Mouse (Mus musculus) myocyte (in vitro differentiated cells): ENCODE measurements at regions not wholly inside any gene's neighbourhood (a gene's known extent, or its start where the extent isn't known, plus 50 kb on each side); places are given as distances from the start of the nearest gene placed in this dataset.
A peak's percentile ranks its signal among the peaks of the same experiment; 100 is the strongest.

Source experiments
- H3K27me3 ChIP-seq: one replicate; pipeline ENCODE4 v1.6.1; 2011; ENCODE audit not compliant: control insufficient read depth, insufficient read depth, insufficient read length
- H3K36me3 ChIP-seq: one replicate; pipeline ENCODE4 v1.6.1; 2011; ENCODE audit not compliant: control insufficient read depth, insufficient read depth
- H3K4me2 ChIP-seq: one replicate; pipeline ENCODE4 v1.6.1; 2011; ENCODE audit warnings: low read depth, control low read depth
- H3K4me3 ChIP-seq: one replicate; pipeline ENCODE4 v1.5.1; 2011; ENCODE audit warnings: mild to moderate bottlenecking, control low read depth, moderate library complexity
- H3K79me2 ChIP-seq: one replicate; pipeline ENCODE4 v1.6.1; 2011; ENCODE audit not compliant: control insufficient read depth, insufficient read depth
- H3ac ChIP-seq: one replicate; pipeline ENCODE4 v1.6.1; 2011; ENCODE audit not compliant: control insufficient read depth, insufficient read length
- CEBPB ChIP-seq: IDR thresholded peaks from 2 replicates; pipeline ENCODE4 v1.6.1; 2011; ENCODE audit warnings: mild to moderate bottlenecking, moderate library complexity; ENCODE audit not compliant: poor library complexity, insufficient read depth, severe bottlenecking
- E2F4 ChIP-seq: IDR thresholded peaks from one replicate; pipeline ENCODE4 v1.6.1; 2011; ENCODE audit warnings: mild to moderate bottlenecking, control low read depth, moderate library complexity; ENCODE audit not compliant: insufficient read depth
- MAX ChIP-seq: IDR thresholded peaks from one replicate; pipeline ENCODE4 v1.6.1; 2011; ENCODE audit warnings: low read depth, mild to moderate bottlenecking, control low read depth
- MYOD1 ChIP-seq, 3 experiments: IDR thresholded peaks; one replicate each; pipeline ENCODE4 v1.6.1; 2011; ENCODE audit warnings: control low read depth in 2 of 3, low read depth in 2 of 3, mild to moderate bottlenecking in 2 of 3, moderate library complexity in 1 of 3; ENCODE audit not compliant: insufficient read length in 2 of 3, control insufficient read depth in 1 of 3
- MYOG ChIP-seq, 3 experiments: IDR thresholded peaks; one replicate each; pipeline ENCODE4 v1.6.1; 2011; ENCODE audit warnings: control low read depth in 2 of 3, low read depth in 2 of 3, mild to moderate bottlenecking in 2 of 3; ENCODE audit not compliant: insufficient read length in 2 of 3, control insufficient read depth in 1 of 3, insufficient read depth in 1 of 3
- POLR2A ChIP-seq: IDR thresholded peaks from one replicate; pipeline ENCODE4 v1.6.1; 2011; ENCODE audit warnings: low read depth, mild to moderate bottlenecking, control low read depth, moderate library complexity; ENCODE audit not compliant: insufficient read length
- POLR2AphosphoS2 ChIP-seq: IDR thresholded peaks from one replicate; pipeline ENCODE4 v1.6.1; 2011; ENCODE audit warnings: low read depth, control low read depth; ENCODE audit not compliant: insufficient read length
- REST ChIP-seq: IDR thresholded peaks from one replicate; pipeline ENCODE4 v1.6.1; 2011; ENCODE audit warnings: mild to moderate bottlenecking, control low read depth, moderate library complexity; ENCODE audit not compliant: insufficient read depth, insufficient read length
- SRF ChIP-seq: IDR thresholded peaks from one replicate; pipeline ENCODE4 v1.6.1; 2011; ENCODE audit warnings: low read depth; ENCODE audit not compliant: control insufficient read depth, insufficient read length
- TCF12 ChIP-seq: IDR thresholded peaks from one replicate; pipeline ENCODE4 v1.6.1; 2011; ENCODE audit warnings: mild to moderate bottlenecking, control low read depth; ENCODE audit not compliant: poor library complexity, insufficient read depth, severe bottlenecking
- TCF3 ChIP-seq: IDR thresholded peaks from one replicate; pipeline ENCODE4 v1.6.1; 2011; ENCODE audit warnings: low read depth, control low read depth; ENCODE audit not compliant: insufficient read length
- USF1 ChIP-seq: IDR thresholded peaks from one replicate; pipeline ENCODE4 v1.6.1; 2011; ENCODE audit warnings: low read depth, mild to moderate bottlenecking, control low read depth, moderate library complexity

DNA sequence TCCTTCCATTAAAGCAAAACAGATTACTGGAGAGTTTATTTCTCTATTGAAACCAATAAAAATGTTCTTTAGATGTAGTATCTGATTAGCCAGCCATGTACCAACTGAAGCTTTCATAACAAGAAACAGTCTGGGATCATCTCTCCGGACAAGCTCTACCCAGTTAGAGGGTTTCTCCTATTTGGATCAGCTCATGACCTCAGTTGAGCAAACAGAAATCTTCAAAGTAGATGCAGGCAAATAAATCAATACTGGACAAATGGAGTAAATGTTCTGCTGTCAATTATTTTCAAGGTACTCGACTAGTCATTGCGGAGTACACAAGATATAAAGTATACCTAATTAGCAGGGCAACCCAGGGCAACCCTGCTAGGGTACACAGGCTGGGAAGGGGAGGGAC is 67.4 kb downstream of the Avpr1a start:
- Histone ChIP-seq H3ac (no peak overlapping the region), H3K4me2 (no peak overlapping the region), H3K4me3 (no peak overlapping the region), H3K36me3 (no peaks in the 10 kb centered on the region), H3K79me2 (no peaks in the 10 kb centered on the region), H3K27me3 (no peaks in the 10 kb centered on the region)
- TF ChIP-seq E2F4 = no peak
- TF ChIP-seq MYOG (IDR thresholded peaks at IDR 0.05; ENCODE audit: control insufficient read depth in 1 of 3, insufficient read depth in 1 of 3, insufficient read length in 2 of 3, low read depth in 2 of 3) = no peak
- no peak for TF ChIP-seq POLR2AphosphoS2
- TF ChIP-seq SRF = no peak
- TF ChIP-seq REST = no peak
- no peak for TF ChIP-seq USF1
- TF ChIP-seq POLR2A = no peak
- TF ChIP-seq TCF12 = no peak
- no peak for TF ChIP-seq MAX
- no peak for TF ChIP-seq MYOD1 (IDR thresholded peaks at IDR 0.05; ENCODE audit: control insufficient read depth in 1 of 3, insufficient read length in 2 of 3, low read depth in 2 of 3)
- TF ChIP-seq TCF3 = no peak
- no peak for TF ChIP-seq CEBPB

DNA sequence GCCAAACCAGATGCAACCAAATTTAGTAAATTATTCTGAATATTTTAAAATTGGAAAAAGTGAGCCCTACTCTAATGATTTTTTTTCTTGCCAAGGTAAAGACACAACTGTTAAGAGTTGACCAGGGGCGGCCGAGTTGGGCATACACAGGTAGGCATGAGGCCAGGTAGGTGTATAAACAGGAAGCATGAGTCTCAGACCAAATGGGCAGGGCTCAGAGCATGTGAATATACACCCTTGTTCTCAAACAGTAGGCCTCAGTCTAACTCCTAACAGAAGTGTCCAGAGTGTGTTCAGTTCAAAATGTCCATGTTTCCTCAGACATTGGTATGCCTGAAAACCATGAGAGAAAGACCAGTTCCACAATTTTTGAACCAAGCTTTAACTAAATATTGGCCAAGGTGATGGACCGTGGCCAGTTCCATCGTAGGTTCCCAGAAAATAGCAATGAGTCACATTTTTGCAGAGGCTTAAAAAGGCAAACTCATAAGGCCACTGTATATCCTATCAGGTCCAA is 71.0 kb downstream of the Avpr1a start:
- H3K4me3 ChIP-seq = no peak overlapping the region
- no peak overlapping the region for H3ac ChIP-seq
- no peaks in the 10 kb centered on the region for H3K27me3 ChIP-seq
- TF ChIP-seq CEBPB = no peak
- no peak for TF ChIP-seq SRF
- TF ChIP-seq POLR2A = no peak
- TF ChIP-seq REST = no peak
- TF ChIP-seq USF1 = no peak
- no peak for TF ChIP-seq POLR2AphosphoS2
- no peak for TF ChIP-seq TCF12
- no peak for TF ChIP-seq E2F4
- TF ChIP-seq MYOD1 (IDR thresholded peaks at IDR 0.05; ENCODE audit: control insufficient read depth in 1 of 3, insufficient read length in 2 of 3, low read depth in 2 of 3) = no peak
- no peak for TF ChIP-seq MAX
- TF ChIP-seq MYOG (IDR thresholded peaks at IDR 0.05; ENCODE audit: control insufficient read depth in 1 of 3, insufficient read depth in 1 of 3, insufficient read length in 2 of 3, low read depth in 2 of 3) = no peak
- no peak for TF ChIP-seq TCF3
- H3K79me2 ChIP-seq = no peaks in the 10 kb centered on the region
- H3K36me3 ChIP-seq = no peaks in the 10 kb centered on the region
- H3K4me2 ChIP-seq = no peak overlapping the region

DNA sequence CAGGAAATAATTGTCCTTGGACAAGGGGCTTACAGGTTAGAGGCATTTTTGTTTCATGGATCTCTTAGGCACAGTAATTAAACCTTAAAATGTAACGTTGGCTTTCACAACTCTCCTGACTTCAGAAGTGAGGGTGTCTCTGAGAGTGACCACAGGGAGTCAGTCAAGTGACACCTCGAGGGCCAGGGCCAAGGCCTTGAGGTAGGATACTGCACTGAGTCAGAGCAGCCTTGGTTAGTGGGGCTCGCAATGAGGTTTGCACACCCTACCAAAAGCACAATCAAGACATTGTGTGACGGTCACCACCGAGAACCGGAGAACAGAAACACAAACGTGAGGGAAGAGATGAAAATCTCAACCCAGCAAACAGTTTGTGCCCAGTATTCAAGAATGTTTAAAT is 71.7 kb downstream of the Avpr1a start:
- Histone ChIP-seq H3K4me3 (no peak overlapping the region), H3ac (no peak overlapping the region), H3K79me2 (no peaks in the 10 kb centered on the region), H3K36me3 (no peaks in the 10 kb centered on the region), H3K4me2 (no peak overlapping the region), H3K27me3 (no peaks in the 10 kb centered on the region)
- TF ChIP-seq CEBPB (no peak), TCF3 (no peak), E2F4 (no peak), MYOG (IDR thresholded peaks at IDR 0.05; ENCODE audit: control insufficient read depth in 1 of 3, insufficient read depth in 1 of 3, insufficient read length in 2 of 3, low read depth in 2 of 3) (no peak), POLR2A (no peak), SRF (no peak), MAX (no peak), TCF12 (no peak), POLR2AphosphoS2 (no peak), REST (no peak), MYOD1 (IDR thresholded peaks at IDR 0.05; ENCODE audit: control insufficient read depth in 1 of 3, insufficient read length in 2 of 3, low read depth in 2 of 3) (no peak), USF1 (no peak)

DNA sequence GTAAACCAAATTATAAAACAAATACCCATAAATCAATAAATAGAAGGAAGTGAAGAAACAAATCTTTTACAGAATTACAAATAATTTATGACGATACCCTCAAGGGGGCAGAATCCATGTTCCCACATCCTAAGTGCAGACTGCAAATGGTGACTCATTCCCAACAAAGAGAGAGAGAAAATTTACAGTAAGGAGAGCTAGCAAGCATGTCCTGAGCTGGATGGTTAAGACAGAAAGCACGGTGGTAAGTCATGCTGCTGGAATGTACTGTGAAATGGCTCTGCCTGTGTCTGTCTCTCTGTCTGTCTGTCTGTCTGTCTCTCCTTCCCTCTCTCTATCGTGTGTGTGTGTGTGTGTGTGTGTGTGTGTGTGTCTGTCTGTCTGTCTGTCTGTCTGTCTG is 74.3 kb downstream of the Avpr1a start:
- Histone ChIP-seq H3ac (no peak overlapping the region), H3K4me2 (peak overlapping the region; percentile 18), H3K79me2 (no peaks in the 10 kb centered on the region), H3K27me3 (no peaks in the 10 kb centered on the region), H3K4me3 (no peak overlapping the region), H3K36me3 (no peaks in the 10 kb centered on the region)
- TF ChIP-seq POLR2AphosphoS2 (no peak), MYOD1 (IDR thresholded peaks at IDR 0.05; ENCODE audit: control insufficient read depth in 1 of 3, insufficient read length in 2 of 3, low read depth in 2 of 3) (no peak), E2F4 (no peak), TCF12 (no peak), CEBPB (no peak), USF1 (no peak), REST (no peak), MAX (no peak), TCF3 (no peak), POLR2A (no peak), SRF (no peak), MYOG (IDR thresholded peaks at IDR 0.05; ENCODE audit: control insufficient read depth in 1 of 3, insufficient read depth in 1 of 3, insufficient read length in 2 of 3, low read depth in 2 of 3) (no peak)
